Mouse (Mus musculus) MEL (cell line): Measurements from ENCODE around the gene Aff1.

Source experiments
- BHLHE40 ChIP-seq: IDR thresholded peaks from 2 replicates; pipeline ENCODE4 v1.6.1; 2012; ENCODE audit warnings: low read depth, mild to moderate bottlenecking, inconsistent platforms, low read length, improper control_type of control experiment, borderline replicate concordance
- CTCF ChIP-seq, 3 experiments: IDR thresholded peaks in 2 of 3; conservative IDR thresholded peaks in 1 of 3; 2 replicates each; pipeline ENCODE4 v1.5.1; 2011 to 2012; ENCODE audit warnings: low read length in 3 of 3, low read depth in 2 of 3, mild to moderate bottlenecking in 2 of 3, improper control_type of control experiment in 1 of 3, inconsistent platforms in 1 of 3, mixed read lengths in 1 of 3, moderate library complexity in 1 of 3; ENCODE audit not compliant: control insufficient read depth in 1 of 3, insufficient read depth in 1 of 3, poor library complexity in 1 of 3, severe bottlenecking in 1 of 3
- E2F4 ChIP-seq: IDR thresholded peaks from 2 replicates; pipeline ENCODE4 v1.6.1; 2011; ENCODE audit warnings: low read depth, low read length, improper control_type of control experiment, borderline replicate concordance
- EP300 ChIP-seq, 2 experiments: IDR thresholded peaks; 2 replicates each; pipeline ENCODE4 v1.6.1; 2011; ENCODE audit warnings: improper control_type of control experiment in 2 of 2, low read length in 2 of 2, low read depth in 1 of 2, mild to moderate bottlenecking in 1 of 2
- KAT2A ChIP-seq: conservative IDR thresholded peaks from 2 replicates; pipeline ENCODE4 v1.6.1; 2012; ENCODE audit warnings: low read depth, low read length, improper control_type of control experiment, inconsistent platforms
- MEF2A ChIP-seq: IDR thresholded peaks from 2 replicates; pipeline ENCODE4 v1.6.1; 2014; ENCODE audit warnings: low read depth, mild to moderate bottlenecking, inconsistent platforms, low read length, improper control_type of control experiment; ENCODE audit not compliant: poor library complexity, insufficient replicate concordance, severe bottlenecking; ENCODE audit errors: extremely low read depth
- ZC3H11A ChIP-seq: IDR thresholded peaks from 2 replicates; pipeline ENCODE4 v1.6.1; 2012; ENCODE audit warnings: low read depth, mild to moderate bottlenecking, inconsistent platforms, low read length, improper control_type of control experiment

DNA sequence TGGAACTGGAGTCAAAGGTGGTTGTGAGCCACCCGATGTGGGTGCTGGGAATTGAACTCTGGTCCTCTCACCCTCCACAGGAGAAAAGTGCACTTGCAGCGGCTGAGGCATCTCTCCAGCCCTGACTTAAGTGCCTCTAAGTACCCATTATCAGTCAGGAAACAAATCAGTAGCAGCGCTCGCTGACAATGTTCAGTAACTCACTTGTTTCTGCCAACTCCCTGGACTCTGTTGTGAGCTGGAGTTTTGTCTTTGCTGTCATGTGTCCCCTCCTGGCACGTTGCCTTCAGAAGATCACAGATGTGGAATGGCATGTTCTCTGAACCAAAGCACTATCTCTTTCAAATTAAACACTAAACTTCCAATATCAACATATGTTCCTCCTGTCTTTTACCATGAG is 2.5 kb upstream of the Aff1 start:
- TF ChIP-seq E2F4: no peak
- no peak for TF ChIP-seq MEF2A
- no peak for TF ChIP-seq BHLHE40
- TF ChIP-seq CTCF (IDR thresholded peaks at IDR 0.05 in 2 of 3, conservative IDR thresholded peaks at IDR 0.05 in 1 of 3; ENCODE audit: control insufficient read depth in 1 of 3, insufficient read depth in 1 of 3, low read depth in 2 of 3, low read length in 3 of 3, poor library complexity in 1 of 3, severe bottlenecking in 1 of 3): no peak
- TF ChIP-seq ZC3H11A: no peak
- no peak for TF ChIP-seq EP300 (IDR thresholded peaks at IDR 0.05; ENCODE audit: low read depth in 1 of 2, low read length in 2 of 2)
- TF ChIP-seq KAT2A: no peak
